Mouse (Mus musculus) heart, postnatal 0 days (tissue): Measurements from ENCODE around the gene Olfr157. TPM values are rescaled to one million over a fixed set of nuclear protein-coding genes. Genes with fewer than 3 reads are reported as not detected.

ENCODE experiments used
- ATAC-seq: fragments of 200-750 bp; cut with Nextera tagmentation; 2 replicates; pipeline ENCODE4 v1.8.0; 2017; ENCODE audit warnings: low read depth, moderate number of reproducible peaks, moderate library complexity; ENCODE audit not compliant: insufficient read depth
- DNase-seq: peaks from one replicate; pipeline ENCODE4 v3.0.0-alpha.2; 2016; ENCODE audit warnings: low spot score
- H3K27ac ChIP-seq: fragments of 300-500 bp; sonication (generic); 2 replicates; pipeline ENCODE4 v1.5.1; 2014; ENCODE audit warnings: low read depth, mild to moderate bottlenecking
- H3K27me3 ChIP-seq: fragments of 300-500 bp; sonication (generic); 2 replicates; pipeline ENCODE4 v1.6.1; 2014; ENCODE audit warnings: low read length, mixed read lengths; ENCODE audit not compliant: control insufficient read depth, insufficient read depth
- H3K36me3 ChIP-seq: fragments of 300-500 bp; sonication (generic); replicated peaks from 2 replicates; pipeline ENCODE4 v1.6.1; 2014; ENCODE audit warnings: low read length, mixed read lengths; ENCODE audit not compliant: control insufficient read depth, insufficient read depth
- H3K4me1 ChIP-seq: fragments of 300-500 bp; sonication (generic); 2 replicates; pipeline ENCODE4 v1.6.1; 2014; ENCODE audit warnings: antibody characterized with exemption; ENCODE audit not compliant: control insufficient read depth, insufficient read depth
- H3K4me2 ChIP-seq: fragments of 300-500 bp; sonication (generic); 2 replicates; pipeline ENCODE4 v1.6.1; 2014; ENCODE audit warnings: low read depth, mild to moderate bottlenecking, low read length, moderate library complexity
- H3K4me3 ChIP-seq: fragments of 300-500 bp; sonication (generic); 2 replicates; pipeline ENCODE4 v1.5.1; 2014; ENCODE audit warnings: low read depth, low read length
- H3K9ac ChIP-seq: fragments of 300-500 bp; sonication (generic); replicated peaks from 2 replicates; pipeline ENCODE4 v1.6.1; 2014; ENCODE audit warnings: low read depth, low read length, mixed read lengths
- H3K9me3 ChIP-seq: fragments of 300-500 bp; sonication (generic); replicated peaks from 2 replicates; pipeline ENCODE4 v1.6.1; 2016; ENCODE audit warnings: low read length; ENCODE audit not compliant: control insufficient read depth
- CTCF ChIP-seq: IDR thresholded peaks from 2 replicates; pipeline ENCODE4 v1.5.1; 2016; ENCODE audit warnings: antibody characterized with exemption, control low read depth, low read depth
- EP300 ChIP-seq: IDR thresholded peaks from 2 replicates; pipeline ENCODE4 v1.6.1; 2016; ENCODE audit warnings: antibody characterized with exemption, low read depth
- WGBS: fragments of 180-500 bp; shearing (Covaris S2); extraction: QIAGEN DNeasy Blood & Tissue Kit; methylation state at CpG from one replicate; pipeline ENCODE4 v1.1.7; 2014; 5-methylcytosine and 5-hydroxymethylcytosine counted together
- polyA plus RNA-seq: library from polyadenylated mRNA; unstranded; fragments of >200 nt; fragmentation: Nextera tagmentation; extraction: Ambion mirVana; gene quantifications from 2 replicates; pipeline ENCODE4 v1.2.1, GENCODE M21; 2015
- total RNA-seq: library from RNA; depleted of rRNA; stranded (reverse); fragments of >200 nt; gene quantifications from 2 replicates; pipeline ENCODE4 v1.2.3, GENCODE M21; 2014; ENCODE audit warnings: low replicate concordance; rRNA removed

Gene Olfr157
- total RNA-seq (not detected in 2 replicates), polyA plus RNA-seq (not detected in 2 replicates)

GRCm38 (mm10) chr4:43840101-43840500 is at the start of gene Olfr157:
Gene Olfr157 (minus strand): TSS chr4:43840201.
- ATAC-seq (no peak), DNase-seq (no peak)
- H3K27me3 ChIP-seq, result no peaks in the 10 kb centered on the region
- no peaks in the 10 kb centered on the region for H3K36me3 ChIP-seq
- no peak within 1 kb of the TSS for H3K4me2 ChIP-seq
- 65% methylated on average over 1 of the region's 1 CpGs for WGBS
- H3K4me3 ChIP-seq, result no peak within 1 kb of the TSS
- no peak for TF ChIP-seq CTCF
- TF ChIP-seq EP300, result no peak
- no peaks in the 10 kb centered on the region for H3K4me1 ChIP-seq
- H3K27ac ChIP-seq, result no peak within 1 kb of the TSS
- H3K9ac ChIP-seq, result no peak within 1 kb of the TSS
- peaks cover 7% of the 10 kb centered on the region for H3K9me3 ChIP-seq

DNA sequence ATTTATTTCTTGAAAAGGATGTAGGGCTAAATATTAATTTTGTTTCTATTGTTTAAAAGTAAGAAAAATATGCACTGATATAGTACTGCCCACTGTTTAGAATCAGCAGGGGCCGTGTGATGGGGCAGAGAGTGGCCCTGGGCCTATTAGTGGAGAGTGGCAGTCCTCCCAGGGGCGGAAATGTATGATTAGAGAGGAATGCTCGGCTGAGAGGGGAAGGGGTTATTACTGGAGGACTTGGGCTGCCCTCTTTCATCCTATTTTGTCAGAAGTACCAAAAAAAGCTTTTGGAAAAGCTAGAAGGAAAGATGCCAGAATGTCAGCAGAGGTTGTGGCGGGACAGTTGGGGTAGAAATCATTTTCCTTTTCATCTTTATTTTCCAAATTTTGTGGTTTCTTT is 44.2 kb upstream of the Olfr157 start:
- no peaks in the 10 kb centered on the region for H3K27me3 ChIP-seq
- 21% methylated on average over 4 of the region's 4 CpGs for WGBS
- no peak for ATAC-seq
- H3K4me2 ChIP-seq, result no peak overlapping the region
- DNase-seq, result peak; percentile 8
- H3K9ac ChIP-seq, result no peak overlapping the region
- no peaks in the 10 kb centered on the region for H3K36me3 ChIP-seq
- no peaks in the 10 kb centered on the region for H3K9me3 ChIP-seq
- peak overlapping the region; percentile 36; the same call in 1 of the 2 replicates for H3K27ac ChIP-seq
- peaks cover 13% of the 10 kb centered on the region for H3K4me1 ChIP-seq
- no peak overlapping the region for H3K4me3 ChIP-seq
- TF ChIP-seq EP300 (no peak), CTCF (no peak)

GRCm38 (mm10) chr4:43879566-43879965 is 39.6 kb upstream of the Olfr157 start:
- 61% methylated on average over 6 of the region's 6 CpGs for WGBS
- Histone ChIP-seq H3K4me2 (no peak overlapping the region), H3K27me3 (no peaks in the 10 kb centered on the region), H3K4me3 (no peak overlapping the region), H3K27ac (no peak overlapping the region), H3K9ac (no peak overlapping the region), H3K9me3 (no peaks in the 10 kb centered on the region), H3K36me3 (no peaks in the 10 kb centered on the region), H3K4me1 (peaks cover 8% of the 10 kb centered on the region)
- no peak for TF ChIP-seq EP300
- TF ChIP-seq CTCF, result no peak
- no peak for ATAC-seq
- DNase-seq, result no peak

GRCm38 (mm10) chr4:43878121-43878776 is 38.2 kb upstream of the Olfr157 start:
- no peak for ATAC-seq
- H3K4me2 ChIP-seq, result no peak overlapping the region
- no peak overlapping the region for H3K9ac ChIP-seq

DNA sequence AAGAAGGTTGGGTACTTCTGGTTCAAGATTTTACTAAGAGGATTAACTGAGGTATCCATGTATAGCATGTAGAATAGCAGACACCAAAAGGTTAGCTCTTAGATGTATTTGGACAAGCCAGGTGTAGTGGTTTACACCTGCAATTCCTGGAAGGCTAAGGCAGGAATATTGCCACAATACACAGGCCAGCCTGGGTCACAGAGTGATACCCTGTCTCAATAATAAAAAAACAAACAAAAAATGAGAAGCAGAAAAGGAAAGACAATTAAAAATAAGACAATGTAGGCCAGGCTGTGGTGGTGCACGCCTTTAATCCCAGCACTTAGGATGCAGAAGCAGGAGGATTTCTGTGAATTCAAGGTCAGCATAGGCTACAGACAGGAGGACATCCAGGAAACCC is 37.2 kb upstream of the Olfr157 start:
- DNase-seq, result no peak
- no peak for ATAC-seq
- TF ChIP-seq EP300 (no peak), CTCF (no peak)
- Histone ChIP-seq H3K4me3 (no peak overlapping the region), H3K4me1 (no peaks in the 10 kb centered on the region; the same call in 1 of the 2 replicates), H3K9ac (no peak overlapping the region), H3K27me3 (no peaks in the 10 kb centered on the region), H3K36me3 (no peaks in the 10 kb centered on the region), H3K4me2 (no peak overlapping the region), H3K9me3 (no peaks in the 10 kb centered on the region), H3K27ac (no peak overlapping the region)
- 92% methylated on average over 1 of the region's 1 CpGs for WGBS

More at GRCm38 (mm10) chr4:43878121-43878776, 38.2 kb upstream of the Olfr157 start:
- Histone ChIP-seq H3K36me3 (no peaks in the 10 kb centered on the region), H3K4me1 (no peaks in the 10 kb centered on the region; the same call in 1 of the 2 replicates), H3K9me3 (no peaks in the 10 kb centered on the region), H3K27ac (peak overlapping the region; percentile 22; the same call in 1 of the 2 replicates), H3K4me3 (no peak overlapping the region), H3K27me3 (no peaks in the 10 kb centered on the region)
- 28% methylated on average over 5 of the region's 5 CpGs for WGBS
- DNase-seq, result no peak
- TF ChIP-seq EP300 (no peak), CTCF (no peak)
